Mouse (Mus musculus): ENCODE measurements around the gene Msi2. TPM values are rescaled to one million over a fixed set of nuclear protein-coding genes. Genes with fewer than 3 reads are reported as not detected.
A peak's percentile ranks its signal among the peaks of the same experiment; 100 is the strongest.

Msi2 gene
- polyA plus RNA-seq, 1 experiment: 69.3 TPM

DNA sequence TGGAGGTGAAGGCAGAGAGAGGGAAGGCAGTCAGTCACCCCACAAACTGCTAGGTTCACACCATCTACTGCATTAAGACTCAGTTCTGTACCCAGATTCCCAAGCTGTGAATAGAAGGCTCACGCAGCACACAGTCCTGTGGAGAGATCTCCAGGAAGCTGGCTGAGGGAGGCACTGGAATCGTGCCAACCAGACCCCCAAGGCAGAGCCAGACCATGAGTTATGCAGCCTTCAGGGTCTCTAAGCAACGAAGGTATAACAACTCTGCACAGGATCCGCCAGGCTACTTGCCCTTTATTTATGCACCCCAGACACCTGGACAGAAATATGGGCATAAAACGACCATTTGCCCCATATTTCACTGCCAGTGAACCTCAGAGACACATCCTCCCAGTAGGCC lies 69.9 kb downstream of the Msi2 start:
- Histone ChIP-seq H3K27me3 (ENCODE audit: control insufficient read depth, insufficient read depth, low read length) (no peaks in the 10 kb centered on the region), H3K36me3 (ENCODE audit: control insufficient read depth, insufficient read depth, low read length) (no peaks in the 10 kb centered on the region), H3K4me3 (ENCODE audit: control insufficient read depth, low read depth, low read length) (no peak overlapping the region), H3K4me1 (ENCODE audit: control insufficient read depth, insufficient read depth, low read length) (no peaks in the 10 kb centered on the region), H3K27ac (ENCODE audit: control insufficient read depth, insufficient read depth, low read depth, low read length) (no peak overlapping the region)
- no peak for TF ChIP-seq CTCF (IDR thresholded peaks at IDR 0.05; ENCODE audit: control insufficient read depth, insufficient read depth, insufficient replicate concordance, low read depth, low read length)
- no peak for TF ChIP-seq POLR2A (IDR thresholded peaks at IDR 0.05; ENCODE audit: control insufficient read depth, low read depth, low read length)

DNA sequence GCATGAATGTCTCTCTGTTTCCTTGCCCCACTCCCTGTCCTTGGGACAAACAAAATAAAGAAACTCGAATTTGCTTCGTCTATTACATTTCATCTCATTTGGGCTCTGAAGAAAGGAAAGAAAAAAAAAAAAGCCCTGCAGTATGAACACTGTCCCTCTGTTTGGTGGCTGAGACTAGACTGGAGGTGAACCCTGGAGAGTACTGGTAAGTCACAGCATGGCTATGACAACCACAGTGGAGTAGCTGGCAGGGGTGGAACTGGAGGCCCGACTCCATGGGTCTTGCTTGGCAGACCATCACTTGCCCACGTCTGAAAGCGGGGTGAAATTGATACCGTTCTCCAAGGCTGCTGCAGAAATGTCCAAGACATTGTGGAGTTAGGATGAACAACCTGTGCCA lies 71.8 kb downstream of the Msi2 start:
- Histone ChIP-seq H3K4me3 (ENCODE audit: control insufficient read depth, low read depth, low read length) (no peak overlapping the region), H3K4me1 (ENCODE audit: control insufficient read depth, insufficient read depth, low read length) (no peaks in the 10 kb centered on the region), H3K27ac (ENCODE audit: control insufficient read depth, insufficient read depth, low read depth, low read length) (no peak overlapping the region), H3K27me3 (ENCODE audit: control insufficient read depth, insufficient read depth, low read length) (no peaks in the 10 kb centered on the region), H3K36me3 (ENCODE audit: control insufficient read depth, insufficient read depth, low read length) (no peaks in the 10 kb centered on the region)
- TF ChIP-seq CTCF (IDR thresholded peaks at IDR 0.05; ENCODE audit: control insufficient read depth, insufficient read depth, insufficient replicate concordance, low read depth, low read length) (no peak), POLR2A (IDR thresholded peaks at IDR 0.05; ENCODE audit: control insufficient read depth, low read depth, low read length) (no peak)

DNA sequence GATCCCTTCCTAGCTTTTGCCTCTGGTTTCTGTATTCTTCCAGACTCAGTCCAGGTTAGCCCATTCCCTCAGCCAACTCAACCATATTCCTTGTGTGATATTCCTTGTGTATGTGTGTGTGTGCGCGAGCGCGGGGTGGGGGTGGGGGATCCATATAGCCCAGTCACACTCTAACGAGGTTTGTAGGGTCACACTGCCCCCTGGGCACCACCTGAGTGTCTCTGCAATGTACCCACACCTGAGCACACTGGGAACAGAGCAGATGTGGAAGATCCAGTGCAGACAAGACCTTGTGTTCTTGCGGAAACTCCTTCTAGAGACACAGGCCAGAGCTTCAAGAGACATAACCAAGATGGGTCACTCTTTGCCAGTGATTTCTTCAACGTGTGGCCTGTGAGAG lies 72.5 kb downstream of the Msi2 start:
- H3K36me3 ChIP-seq (ENCODE audit: control insufficient read depth, insufficient read depth, low read length): no peaks in the 10 kb centered on the region
- no peak overlapping the region for H3K4me3 ChIP-seq (ENCODE audit: control insufficient read depth, low read depth, low read length)
- no peaks in the 10 kb centered on the region for H3K4me1 ChIP-seq (ENCODE audit: control insufficient read depth, insufficient read depth, low read length)
- TF ChIP-seq CTCF (IDR thresholded peaks at IDR 0.05; ENCODE audit: control insufficient read depth, insufficient read depth, insufficient replicate concordance, low read depth, low read length): no peak
- no peak for TF ChIP-seq POLR2A (IDR thresholded peaks at IDR 0.05; ENCODE audit: control insufficient read depth, low read depth, low read length)
- no peaks in the 10 kb centered on the region for H3K27me3 ChIP-seq (ENCODE audit: control insufficient read depth, insufficient read depth, low read length)
- H3K27ac ChIP-seq (ENCODE audit: control insufficient read depth, insufficient read depth, low read depth, low read length): no peak overlapping the region

DNA sequence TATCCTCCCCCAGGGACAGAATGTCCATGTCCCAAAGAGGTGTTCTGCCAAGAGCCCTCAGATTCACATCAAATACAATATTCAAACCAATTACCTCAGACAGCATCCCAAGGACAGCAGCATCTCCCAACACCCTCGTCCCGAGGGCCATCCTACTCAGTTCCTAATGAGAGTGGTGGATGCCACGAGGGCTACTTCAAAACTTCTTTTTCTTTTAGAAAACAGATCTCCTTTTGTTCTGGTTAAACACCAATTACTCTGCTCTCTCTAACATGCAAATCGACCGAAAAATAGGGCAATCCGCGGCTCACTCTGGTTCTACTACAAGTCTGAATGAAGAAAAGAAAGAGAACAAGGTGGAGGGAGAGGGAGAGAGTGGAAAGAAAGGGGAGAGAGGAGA lies 73.6 kb downstream of the Msi2 start:
- Histone ChIP-seq H3K27ac (ENCODE audit: control insufficient read depth, insufficient read depth, low read depth, low read length) (no peak overlapping the region), H3K4me1 (ENCODE audit: control insufficient read depth, insufficient read depth, low read length) (no peaks in the 10 kb centered on the region), H3K4me3 (ENCODE audit: control insufficient read depth, low read depth, low read length) (no peak overlapping the region), H3K27me3 (ENCODE audit: control insufficient read depth, insufficient read depth, low read length) (no peaks in the 10 kb centered on the region), H3K36me3 (ENCODE audit: control insufficient read depth, insufficient read depth, low read length) (no peaks in the 10 kb centered on the region)
- TF ChIP-seq POLR2A (IDR thresholded peaks at IDR 0.05; ENCODE audit: control insufficient read depth, low read depth, low read length): no peak
- TF ChIP-seq CTCF (IDR thresholded peaks at IDR 0.05; ENCODE audit: control insufficient read depth, insufficient read depth, insufficient replicate concordance, low read depth, low read length): no peak

DNA sequence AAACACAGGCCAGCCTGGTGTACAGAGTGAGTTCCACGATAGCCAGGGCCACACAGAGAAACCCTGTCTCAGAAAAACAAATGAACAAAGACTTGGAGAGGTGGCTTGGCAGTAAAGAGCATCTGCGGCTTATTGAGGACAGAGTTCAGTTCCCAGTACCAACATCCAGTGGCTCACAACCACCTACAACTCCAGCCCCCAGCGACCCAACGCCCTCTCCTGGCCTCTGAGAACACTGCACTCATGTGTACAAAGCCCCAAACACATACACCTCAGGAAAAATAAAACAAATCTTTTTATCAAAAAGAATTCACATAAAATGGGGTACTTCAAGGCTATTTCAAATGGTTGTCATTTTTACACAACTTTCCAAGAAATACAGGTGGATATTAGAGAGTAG lies 78.5 kb downstream of the Msi2 start:
- Histone ChIP-seq H3K4me1 (ENCODE audit: control insufficient read depth, insufficient read depth, low read length) (no peaks in the 10 kb centered on the region), H3K4me3 (ENCODE audit: control insufficient read depth, low read depth, low read length) (no peak overlapping the region), H3K36me3 (ENCODE audit: control insufficient read depth, insufficient read depth, low read length) (no peaks in the 10 kb centered on the region), H3K27me3 (ENCODE audit: control insufficient read depth, insufficient read depth, low read length) (no peaks in the 10 kb centered on the region), H3K27ac (ENCODE audit: control insufficient read depth, insufficient read depth, low read depth, low read length) (no peak overlapping the region)
- peak; percentile 7; the same call in 1 of the 2 replicates for TF ChIP-seq CTCF (IDR thresholded peaks at IDR 0.05; ENCODE audit: control insufficient read depth, insufficient read depth, insufficient replicate concordance, low read depth, low read length)
- no peak for TF ChIP-seq POLR2A (IDR thresholded peaks at IDR 0.05; ENCODE audit: control insufficient read depth, low read depth, low read length)

DNA sequence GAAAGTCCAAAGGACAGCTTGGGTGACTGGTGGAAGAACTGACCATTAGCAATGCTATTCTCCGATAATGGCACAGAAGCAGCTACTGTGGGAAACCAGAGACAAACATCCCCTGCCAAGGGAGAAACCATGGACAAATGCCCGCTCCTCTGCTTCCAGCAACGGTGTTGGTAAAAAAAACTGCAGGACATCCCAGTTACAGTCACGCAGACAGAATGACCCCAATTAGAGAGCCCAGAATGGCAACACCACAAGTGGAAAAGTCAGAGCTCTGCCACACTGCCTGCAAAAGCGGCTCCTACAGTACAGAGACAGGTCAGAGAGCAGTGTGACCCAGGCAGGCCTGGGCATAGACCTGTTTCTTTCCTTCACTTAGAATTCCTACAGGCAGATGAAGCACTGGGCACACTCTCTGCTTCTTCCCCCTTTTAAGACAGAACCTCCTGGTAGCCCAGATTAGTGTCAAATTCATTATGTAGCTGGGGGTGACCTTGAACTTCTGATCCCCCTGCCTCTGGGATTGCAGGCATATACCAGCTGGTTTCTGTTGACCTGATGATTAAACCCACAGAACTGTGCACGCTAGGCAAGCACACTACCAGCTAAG lies 79.3 kb downstream of the Msi2 start:
- Histone ChIP-seq H3K36me3 (ENCODE audit: control insufficient read depth, insufficient read depth, low read length) (no peaks in the 10 kb centered on the region), H3K27ac (ENCODE audit: control insufficient read depth, insufficient read depth, low read depth, low read length) (no peak overlapping the region; the same call in 1 of the 2 replicates)

DNA sequence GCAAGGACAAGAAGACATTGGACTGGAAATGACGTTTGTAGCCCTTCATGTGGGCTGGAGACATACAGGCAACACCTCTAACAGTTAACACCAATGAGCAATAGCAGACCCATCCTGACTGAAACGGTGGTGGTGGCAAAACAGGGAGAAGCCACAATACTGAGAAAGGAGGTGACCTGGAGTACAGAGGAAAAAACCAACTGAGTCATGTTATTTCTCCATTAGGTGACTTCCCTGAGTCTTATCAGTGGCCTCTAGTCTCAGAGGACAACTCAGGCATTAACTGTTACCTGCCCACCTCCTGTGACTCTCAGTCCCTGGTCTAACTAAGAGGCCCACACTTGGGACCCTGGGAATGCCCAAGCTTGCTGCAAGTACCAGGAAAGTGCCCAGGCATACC lies 80.1 kb downstream of the Msi2 start:
- Histone ChIP-seq H3K4me1 (ENCODE audit: control insufficient read depth, insufficient read depth, low read length) (no peaks in the 10 kb centered on the region), H3K4me3 (ENCODE audit: control insufficient read depth, low read depth, low read length) (no peak overlapping the region), H3K27ac (ENCODE audit: control insufficient read depth, insufficient read depth, low read depth, low read length) (no peak overlapping the region), H3K36me3 (ENCODE audit: control insufficient read depth, insufficient read depth, low read length) (no peaks in the 10 kb centered on the region), H3K27me3 (ENCODE audit: control insufficient read depth, insufficient read depth, low read length) (no peaks in the 10 kb centered on the region)
- TF ChIP-seq POLR2A (IDR thresholded peaks at IDR 0.05; ENCODE audit: control insufficient read depth, low read depth, low read length): no peak
- no peak for TF ChIP-seq CTCF (IDR thresholded peaks at IDR 0.05; ENCODE audit: control insufficient read depth, insufficient read depth, insufficient replicate concordance, low read depth, low read length)

More for the DNA sequence above, 79.3 kb downstream of the Msi2 start:
- TF ChIP-seq CTCF (IDR thresholded peaks at IDR 0.05; ENCODE audit: control insufficient read depth, insufficient read depth, insufficient replicate concordance, low read depth, low read length) (no peak), POLR2A (IDR thresholded peaks at IDR 0.05; ENCODE audit: control insufficient read depth, low read depth, low read length) (no peak)
- Histone ChIP-seq H3K4me1 (ENCODE audit: control insufficient read depth, insufficient read depth, low read length) (no peaks in the 10 kb centered on the region), H3K27me3 (ENCODE audit: control insufficient read depth, insufficient read depth, low read length) (no peaks in the 10 kb centered on the region), H3K4me3 (ENCODE audit: control insufficient read depth, low read depth, low read length) (no peak overlapping the region)
